Mouse (Mus musculus) embryonic facial prominence, embryonic 15.5 days (tissue): Measurements from ENCODE around the gene Natd1. TPM values are rescaled to one million over a fixed set of nuclear protein-coding genes. Genes with fewer than 3 reads are reported as not detected.

ENCODE experiments used
- ATAC-seq: fragments of 200-750 bp; cut with Nextera tagmentation; 2 replicates; pipeline ENCODE4 v1.8.0; 2017; ENCODE audit warnings: low read depth, moderate TSS enrichment; ENCODE audit not compliant: insufficient number of reproducible peaks, low FRiP score, low TSS enrichment
- H3K27ac ChIP-seq: fragments of 300-500 bp; sonication (generic); replicated peaks from 2 replicates; pipeline ENCODE4 v1.5.1; 2015; ENCODE audit warnings: mild to moderate bottlenecking, inconsistent platforms
- H3K27me3 ChIP-seq: fragments of 300-500 bp; sonication (generic); 2 replicates; pipeline ENCODE4 v1.6.1; 2015; ENCODE audit warnings: inconsistent platforms
- H3K36me3 ChIP-seq: fragments of 300-500 bp; sonication (generic); 2 replicates; pipeline ENCODE4 v1.6.1; 2015; ENCODE audit warnings: mild to moderate bottlenecking, inconsistent platforms
- H3K4me1 ChIP-seq: fragments of 300-500 bp; sonication (generic); 2 replicates; pipeline ENCODE4 v1.6.1; 2015; ENCODE audit warnings: inconsistent platforms
- H3K4me2 ChIP-seq: fragments of 300-500 bp; sonication (generic); replicated peaks from 2 replicates; pipeline ENCODE4 v1.6.1; 2015; ENCODE audit warnings: mild to moderate bottlenecking, inconsistent platforms
- H3K4me3 ChIP-seq: fragments of 300-500 bp; sonication (generic); replicated peaks from 2 replicates; pipeline ENCODE4 v1.5.1; 2015; ENCODE audit warnings: mild to moderate bottlenecking, inconsistent platforms
- H3K9ac ChIP-seq: fragments of 300-500 bp; sonication (generic); 2 replicates; pipeline ENCODE4 v1.6.1; 2015; ENCODE audit warnings: inconsistent platforms
- H3K9me3 ChIP-seq: fragments of 300-500 bp; sonication (generic); replicated peaks from 2 replicates; pipeline ENCODE4 v1.6.1; 2016; ENCODE audit warnings: inconsistent platforms
- WGBS: fragments of 180-500 bp; shearing (Covaris S2); methylation state at CpG from one replicate; pipeline ENCODE4 v1.1.7; 2015; 5-methylcytosine and 5-hydroxymethylcytosine counted together
- polyA plus RNA-seq: library from polyadenylated mRNA; unstranded; fragments of >200 nt; fragmentation: Nextera tagmentation; extraction: Ambion mirVana; gene quantifications from 2 replicates; pipeline ENCODE4 v1.2.1, GENCODE M21; 2015

Gene Natd1
- polyA plus RNA-seq, 1 experiment from 2014 or later, result 23.0 TPM

GRCm38 (mm10) chr11:60931282-60931868 is 16.8 kb upstream of the Natd1 start:
- no peak for ATAC-seq
- H3K9me3 ChIP-seq, result no peaks in the 10 kb centered on the region
- no peak overlapping the region for H3K27ac ChIP-seq
- H3K4me2 ChIP-seq, result peak overlapping the region; percentile 79
- peaks cover 45% of the 10 kb centered on the region for H3K4me1 ChIP-seq
- H3K27me3 ChIP-seq, result no peaks in the 10 kb centered on the region
- peak overlapping the region; percentile 81 for H3K4me3 ChIP-seq
- under 1% methylated on average over 30 of the region's 30 CpGs for WGBS
- H3K9ac ChIP-seq, result 0 out of 2 replicates have a peak overlapping the region, but pooled peaks have one; percentile 1
- H3K36me3 ChIP-seq, result no peaks in the 10 kb centered on the region

GRCm38 (mm10) chr11:60930724-60931281 is 16.3 kb upstream of the Natd1 start:
- Histone ChIP-seq H3K36me3 (no peaks in the 10 kb centered on the region), H3K9ac (0 out of 2 replicates have a peak overlapping the region, but pooled peaks have one; percentile 1), H3K27me3 (no peaks in the 10 kb centered on the region), H3K9me3 (no peaks in the 10 kb centered on the region), H3K27ac (no peak overlapping the region), H3K4me2 (peak overlapping the region; percentile 79), H3K4me1 (peaks cover 45% of the 10 kb centered on the region), H3K4me3 (peak overlapping the region; percentile 81)
- ATAC-seq, result no peak
- WGBS, result 22% methylated on average over 7 of the region's 7 CpGs

GRCm38 (mm10) chr11:60927264-60927663 is 12.7 kb upstream of the Natd1 start:
- H3K27ac ChIP-seq, result no peak overlapping the region
- H3K4me1 ChIP-seq, result peaks cover 14% of the 10 kb centered on the region
- no peak overlapping the region for H3K9ac ChIP-seq
- H3K4me3 ChIP-seq, result no peak overlapping the region
- H3K4me2 ChIP-seq, result peak overlapping the region; percentile 36
- H3K27me3 ChIP-seq, result no peaks in the 10 kb centered on the region
- whole genome bisulfite sequencing, result under 1% methylated on average over 9 of the region's 9 CpGs
- H3K9me3 ChIP-seq, result no peaks in the 10 kb centered on the region
- ATAC-seq, result peak; percentile 58
- H3K36me3 ChIP-seq, result no peaks in the 10 kb centered on the region

GRCm38 (mm10) chr11:60924981-60925380 is 10.4 kb upstream of the Natd1 start:
- H3K9me3 ChIP-seq, result no peaks in the 10 kb centered on the region
- WGBS, result 71% methylated on average over 1 of the region's 1 CpGs
- ATAC-seq, result no peak

GRCm38 (mm10) chr11:60924498-60924897 is 9.9 kb upstream of the Natd1 start:
- WGBS, result 50% methylated on average over 6 of the region's 6 CpGs
- no peak overlapping the region for H3K9ac ChIP-seq
- no peak for ATAC-seq

More at GRCm38 (mm10) chr11:60924981-60925380, 10.4 kb upstream of the Natd1 start:
- Histone ChIP-seq H3K4me1 (peaks cover 5% of the 10 kb centered on the region), H3K27ac (no peak overlapping the region), H3K4me3 (no peak overlapping the region), H3K4me2 (no peak overlapping the region), H3K9ac (no peak overlapping the region), H3K36me3 (no peaks in the 10 kb centered on the region), H3K27me3 (no peaks in the 10 kb centered on the region)

GRCm38 (mm10) chr11:60922964-60923363 is 8.4 kb upstream of the Natd1 start:
- ATAC-seq, result no peak
- Histone ChIP-seq H3K9ac (no peak overlapping the region), H3K27me3 (no peaks in the 10 kb centered on the region), H3K4me2 (no peak overlapping the region), H3K4me1 (peaks cover 5% of the 10 kb centered on the region), H3K27ac (no peak overlapping the region), H3K9me3 (no peaks in the 10 kb centered on the region), H3K36me3 (no peaks in the 10 kb centered on the region), H3K4me3 (no peak overlapping the region)
- 83% methylated on average over 5 of the region's 5 CpGs for WGBS

More at GRCm38 (mm10) chr11:60924498-60924897, 9.9 kb upstream of the Natd1 start:
- H3K27me3 ChIP-seq, result no peaks in the 10 kb centered on the region
- H3K4me3 ChIP-seq, result no peak overlapping the region
- H3K27ac ChIP-seq, result no peak overlapping the region
- H3K36me3 ChIP-seq, result no peaks in the 10 kb centered on the region
- peaks cover 5% of the 10 kb centered on the region for H3K4me1 ChIP-seq
- no peaks in the 10 kb centered on the region for H3K9me3 ChIP-seq
- H3K4me2 ChIP-seq, result no peak overlapping the region

- H3K27me3 ChIP-seq, result no peaks in the 10 kb centered on the region
- no peak overlapping the region for H3K4me3 ChIP-seq
- H3K4me1 ChIP-seq, result no peaks in the 10 kb centered on the region; the same call in 1 of the 2 replicates
- ATAC-seq, result no peak
- WGBS, result 43% methylated on average over 1 of the region's 1 CpGs
- H3K9me3 ChIP-seq, result no peaks in the 10 kb centered on the region
- no peak overlapping the region for H3K9ac ChIP-seq
- H3K36me3 ChIP-seq, result no peaks in the 10 kb centered on the region
- H3K4me2 ChIP-seq, result no peak overlapping the region
- no peak overlapping the region for H3K27ac ChIP-seq
Observed at GRCm38 (mm10) chr11:60922195-60922594, 7.6 kb upstream of the Natd1 start.

- no peak overlapping the region for H3K27ac ChIP-seq
- WGBS, result 81% methylated on average over 2 of the region's 2 CpGs
Observed at GRCm38 (mm10) chr11:60920021-60920420, 5.5 kb upstream of the Natd1 start.

GRCm38 (mm10) chr11:60915201-60915600 is 651 bp upstream of the Natd1 start:
- 59% methylated on average over 4 of the region's 4 CpGs for WGBS

More at GRCm38 (mm10) chr11:60920021-60920420, 5.5 kb upstream of the Natd1 start:
- Histone ChIP-seq H3K4me1 (no peaks in the 10 kb centered on the region), H3K36me3 (no peaks in the 10 kb centered on the region), H3K4me3 (no peak overlapping the region), H3K4me2 (no peak overlapping the region), H3K27me3 (no peaks in the 10 kb centered on the region), H3K9me3 (no peaks in the 10 kb centered on the region), H3K9ac (no peak overlapping the region)
- ATAC-seq, result no peak

GRCm38 (mm10) chr11:60913301-60914196 is 1.0 kb downstream of the Natd1 start:
- Histone ChIP-seq H3K9me3 (no peaks in the 10 kb centered on the region), H3K4me2 (peak overlapping the region; percentile 92), H3K27ac (peak overlapping the region; percentile 79), H3K27me3 (no peaks in the 10 kb centered on the region), H3K4me3 (peak overlapping the region; percentile 87), H3K9ac (peak overlapping the region; percentile 91), H3K4me1 (peaks cover 27% of the 10 kb centered on the region), H3K36me3 (no peaks in the 10 kb centered on the region)
- ATAC-seq, result peak; percentile 90
- WGBS, result under 1% methylated on average over 86 of the region's 86 CpGs

More at GRCm38 (mm10) chr11:60915201-60915600, 651 bp upstream of the Natd1 start:
- Histone ChIP-seq H3K4me2 (no peak overlapping the region), H3K27ac (no peak overlapping the region), H3K9ac (no peak overlapping the region), H3K4me3 (no peak overlapping the region), H3K36me3 (no peaks in the 10 kb centered on the region), H3K4me1 (peaks cover 27% of the 10 kb centered on the region), H3K27me3 (no peaks in the 10 kb centered on the region), H3K9me3 (no peaks in the 10 kb centered on the region)
- ATAC-seq, result no peak

- H3K36me3 ChIP-seq, result no peaks in the 10 kb centered on the region
- no peak overlapping the region for H3K9ac ChIP-seq
- peaks cover 27% of the 10 kb centered on the region for H3K4me1 ChIP-seq
- 30% methylated on average over 7 of the region's 7 CpGs for WGBS
- no peak for ATAC-seq
- peak overlapping the region; percentile 87 for H3K4me3 ChIP-seq
- no peak overlapping the region; the same call in 1 of the 2 replicates for H3K27ac ChIP-seq
- H3K4me2 ChIP-seq, result peak overlapping the region; percentile 92
- no peaks in the 10 kb centered on the region for H3K27me3 ChIP-seq
- no peaks in the 10 kb centered on the region for H3K9me3 ChIP-seq
Observed at GRCm38 (mm10) chr11:60912525-60912973, 2.0 kb downstream of the Natd1 start.
